Comparison of ENCODE assay signal across 8 mouse cellular contexts in the genomic region with DNA sequence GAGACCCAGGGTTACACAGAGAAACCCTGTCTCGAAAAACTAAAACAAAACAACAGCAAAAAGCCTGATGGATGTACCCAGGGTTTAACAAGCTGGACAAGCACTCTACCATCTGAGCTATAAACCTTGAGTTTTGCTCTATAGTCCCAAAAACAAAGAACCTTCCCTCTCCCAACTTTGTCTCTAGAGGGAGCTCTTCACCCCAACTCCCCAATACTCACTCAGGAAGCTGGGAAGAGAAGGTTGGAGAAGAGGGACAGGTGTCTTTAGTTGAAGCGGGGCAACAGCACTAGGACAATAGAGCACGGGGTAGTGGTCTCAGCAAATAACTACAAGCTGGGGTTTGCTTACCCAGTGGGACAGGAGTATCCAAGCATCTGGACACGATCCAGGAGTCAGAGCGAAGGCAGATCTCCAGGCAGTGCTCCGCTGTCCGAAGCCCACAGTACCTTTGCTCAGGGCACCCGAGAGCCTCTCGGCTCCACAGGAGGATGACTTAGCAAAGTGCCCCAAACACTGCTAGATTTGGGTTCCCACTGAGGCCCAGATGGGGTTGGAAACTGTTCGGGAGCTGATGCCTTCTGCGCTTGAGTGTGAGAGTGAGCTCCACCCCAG. TPM values are rescaled to one million over a fixed set of nuclear protein-coding genes. Genes with fewer than 3 reads are reported as not detected.
DNase-seq lines count a peak whose midpoint lies in the region; ATAC-seq and TF ChIP-seq lines count a peak whose summit lies in the region.

No protein-coding gene starts in this region.

- POLR2A ChIA-PET in Patski (lab: Charles Lee): interaction anchor here (0.8 to 1.2 kb wide), 2 partner anchors 151 to 164 kb away, joined by 3 to 4 read pairs; no protein-coding TSS in a partner anchor

- no peak for DNase-seq in kidney, adult 2 months
- no peak for DNase-seq in kidney, adult 9 months
- no peak for DNase-seq in Patski (ENCODE audit: low read depth, low spot score)
- no peak for DNase-seq in embryonic facial prominence, embryonic 14.5 days (ENCODE audit: low spot score)
- no peak for DNase-seq in left cerebral cortex, adult 11 months (ENCODE audit: low spot score)
- no peak for DNase-seq in spleen, postnatal 10 days (ENCODE audit: low spot score in 2 of 2)
- no peak for DNase-seq in frontal cortex, postnatal 25 days (ENCODE audit: low spot score in 2 of 2)

- H3K36me3 ChIP-seq in kidney, adult 2 months (ENCODE audit: control insufficient read depth, insufficient read depth, low read length): no peaks in the 10 kb centered on the region
- no peaks in the 10 kb centered on the region for H3K36me3 ChIP-seq in embryonic facial prominence, embryonic 14.5 days (ENCODE audit: control insufficient read depth, insufficient read depth, low read length)
- no peaks in the 10 kb centered on the region for H3K36me3 ChIP-seq in midbrain, embryonic 15.5 days (replicated peaks)

- TF ChIP-seq CTCF in kidney, adult 2 months (conservative IDR thresholded peaks at IDR 0.05; ENCODE audit: insufficient read depth, insufficient read length, low read depth, low read length): peak; percentile 37
- peak; percentile 72 for TF ChIP-seq CTCF in Patski (IDR thresholded peaks at IDR 0.05)

- H3K9ac ChIP-seq in embryonic facial prominence, embryonic 14.5 days (ENCODE audit: low read depth, low read length): no peak overlapping the region
- H3K9ac ChIP-seq in midbrain, embryonic 15.5 days: no peak overlapping the region

- no peak overlapping the region for H3K4me3 ChIP-seq in kidney, adult 2 months (ENCODE audit: insufficient read depth, low read depth, low read length)
- H3K4me3 ChIP-seq in embryonic facial prominence, embryonic 14.5 days (ENCODE audit: low read depth, low read length): no peak overlapping the region
- no peak overlapping the region for H3K4me3 ChIP-seq in midbrain, embryonic 15.5 days

- 47% methylated on average over 11 of the region's 11 CpGs for WGBS in kidney, adult 2 months
- WGBS in embryonic facial prominence, embryonic 14.5 days: 25% methylated on average over 11 of the region's 11 CpGs
- 42% methylated on average over 11 of the region's 11 CpGs for WGBS in midbrain, embryonic 15.5 days

- no peaks in the 10 kb centered on the region for H3K27me3 ChIP-seq in kidney, adult 2 months (replicated peaks; ENCODE audit: control insufficient read depth, insufficient read depth, low read length)
- no peaks in the 10 kb centered on the region for H3K27me3 ChIP-seq in Patski
- no peaks in the 10 kb centered on the region for H3K27me3 ChIP-seq in embryonic facial prominence, embryonic 14.5 days (replicated peaks; ENCODE audit: control insufficient read depth, insufficient read depth, low read length)
- H3K27me3 ChIP-seq in midbrain, embryonic 15.5 days (replicated peaks): no peaks in the 10 kb centered on the region

- H3K27ac ChIP-seq in kidney, adult 2 months (ENCODE audit: insufficient read depth, low read depth, low read length): no peak overlapping the region
- no peak overlapping the region for H3K27ac ChIP-seq in embryonic facial prominence, embryonic 14.5 days (replicated peaks; ENCODE audit: low read depth, low read length)
- no peak overlapping the region for H3K27ac ChIP-seq in midbrain, embryonic 15.5 days

- in situ Hi-C loops in Patski (cut with MboI; ENCODE audit: low pct_unique_long_range_greater_than_20kb): loop anchor here (5.0 to 25.0 kb wide), 3 partner anchors 166 to 596 kb away; a partner anchor contains a TSS

- no peaks in the 10 kb centered on the region for H3K9me3 ChIP-seq in embryonic facial prominence, embryonic 14.5 days (ENCODE audit: control insufficient read depth, low read length)
- no peaks in the 10 kb centered on the region for H3K9me3 ChIP-seq in midbrain, embryonic 15.5 days

- CTCF ChIA-PET in Patski (lab: Charles Lee): interaction anchor here (0.6 to 7.5 kb wide), 16 partner anchors 14 to 605 kb away, joined by 3 to 63 read pairs (median 4); no protein-coding TSS in a partner anchor

- peak overlapping the region; percentile 27 for H3K4me2 ChIP-seq in embryonic facial prominence, embryonic 14.5 days (ENCODE audit: low read depth, low read length)
- peak overlapping the region; percentile 20; the same call in 1 of the 2 replicates for H3K4me2 ChIP-seq in midbrain, embryonic 15.5 days

- ATAC-seq in Patski: no peak
- ATAC-seq in embryonic facial prominence, embryonic 14.5 days (ENCODE audit: low read depth): no peak
- ATAC-seq in midbrain, embryonic 15.5 days (replicated peaks): no peak

- TF ChIP-seq POLR2A in kidney, adult 2 months (IDR thresholded peaks at IDR 0.05; ENCODE audit: low read depth, low read length): no peak

- H3K4me1 ChIP-seq in kidney, adult 2 months (ENCODE audit: control insufficient read depth, insufficient read depth, low read length): no peaks in the 10 kb centered on the region
- H3K4me1 ChIP-seq in embryonic facial prominence, embryonic 14.5 days (ENCODE audit: control insufficient read depth, insufficient read depth, low read length): 0 out of 2 replicates have a peak, but pooled peaks cover 10% of the 10 kb centered on the region
- H3K4me1 ChIP-seq in midbrain, embryonic 15.5 days: no peaks in the 10 kb centered on the region

RNA-seq across cellular contexts. Expression of a gene that starts 37.3 kb away (rescaled TPM):
- 86.3 and 105 TPM in 2 replicates for polyA plus RNA-seq in kidney, adult 2 months (2012; rRNA removed)
- 114 TPM for polyA plus RNA-seq in Patski (2021)
- 11.7 and 12.6 TPM in 2 replicates for polyA plus RNA-seq in embryonic facial prominence, embryonic 14.5 days (2014; fragmentation: Nextera tagmentation; extraction: Ambion mirVana)
- 5.9 and 6.2 TPM in 2 replicates for polyA plus RNA-seq in midbrain, embryonic 15.5 days (2015; fragmentation: Nextera tagmentation; extraction: Ambion mirVana)
